Mouse (Mus musculus): ENCODE measurements around the gene Ncor2. TPM values are rescaled to one million over a fixed set of nuclear protein-coding genes. Genes with fewer than 3 reads are reported as not detected.
A peak's percentile ranks its signal among the peaks of the same experiment; 100 is the strongest.

Gene Ncor2
- total RNA-seq, 2 experiments from 2014 or later, result 183 to 200 TPM

DNA sequence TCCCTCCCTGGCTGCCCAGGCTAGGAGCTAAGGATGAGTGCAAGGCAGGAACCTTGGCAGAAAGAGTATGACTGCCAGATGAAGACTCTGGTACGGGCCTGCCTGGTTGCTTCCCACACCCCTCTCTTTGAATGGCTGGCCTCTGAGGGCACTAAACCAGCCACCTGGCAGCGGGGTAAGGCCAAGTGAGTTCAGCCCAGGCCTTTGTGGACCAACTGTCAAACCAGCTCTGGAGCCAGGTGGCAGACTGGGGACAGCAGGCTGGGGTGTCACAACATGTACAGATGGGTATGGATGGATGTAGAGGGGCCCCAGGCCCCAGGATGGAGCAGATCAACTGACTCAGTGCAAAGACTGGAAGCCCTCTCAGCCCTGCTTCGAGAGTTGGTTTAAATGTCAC is 164.0 kb downstream of the Ncor2 start:
- intact Hi-C loops (cut with DNase I), result loop anchor here (2.0 kb wide), 1 partner anchor 106 kb away; no protein-coding TSS in a partner anchor
- no peak for DNase-seq (ENCODE audit: low spot score in 2 of 2)

DNA sequence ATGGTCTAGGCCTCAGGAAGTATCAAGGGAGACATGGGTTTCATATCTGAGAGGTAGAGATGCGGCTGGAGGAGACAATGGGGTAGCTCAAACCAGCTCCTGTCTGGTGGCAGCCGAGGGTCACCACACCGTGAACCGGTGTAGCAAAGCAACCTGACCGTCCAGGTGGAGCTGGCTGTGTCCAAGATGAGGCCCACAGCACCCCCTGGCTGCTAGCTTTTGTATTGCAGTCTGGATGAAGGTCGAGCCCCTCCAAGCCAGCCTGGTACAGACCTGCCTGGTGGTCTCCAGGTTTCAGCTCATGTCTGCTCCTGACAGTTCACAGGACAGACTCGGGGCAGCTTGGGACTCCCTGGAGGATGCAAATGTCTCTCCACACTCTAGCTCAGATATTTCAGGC is 164.5 kb downstream of the Ncor2 start:
- intact Hi-C loops (cut with DNase I), result loop anchor here (1.0 to 2.0 kb wide), 2 partner anchors 70 to 106 kb away; no protein-coding TSS in a partner anchor
- peak; percentile 65 to 67 for DNase-seq (ENCODE audit: low spot score in 2 of 2)

DNA sequence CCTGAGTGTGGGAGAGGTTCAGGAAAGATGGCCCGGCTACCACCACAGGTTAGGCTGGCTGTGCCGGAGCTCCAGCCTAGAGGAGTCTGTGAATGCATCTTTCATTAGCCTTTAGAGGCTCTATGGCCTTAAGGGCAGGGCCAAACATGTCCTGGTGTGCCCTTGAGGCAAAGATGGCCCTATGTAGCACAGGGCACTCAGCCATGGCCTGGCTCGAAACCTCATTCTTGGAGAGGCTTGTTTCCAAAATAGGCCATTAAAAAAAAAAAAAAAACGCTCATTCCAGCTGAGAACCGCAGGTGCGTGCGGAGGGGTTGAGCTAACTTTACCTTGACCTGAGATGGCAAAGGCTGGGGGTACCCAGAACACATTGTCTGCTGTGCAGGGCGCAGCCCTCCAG is 167.4 kb downstream of the Ncor2 start:
- no peak for DNase-seq (ENCODE audit: low spot score in 2 of 2)
- intact Hi-C loops (cut with DNase I), result no loop called here

DNA sequence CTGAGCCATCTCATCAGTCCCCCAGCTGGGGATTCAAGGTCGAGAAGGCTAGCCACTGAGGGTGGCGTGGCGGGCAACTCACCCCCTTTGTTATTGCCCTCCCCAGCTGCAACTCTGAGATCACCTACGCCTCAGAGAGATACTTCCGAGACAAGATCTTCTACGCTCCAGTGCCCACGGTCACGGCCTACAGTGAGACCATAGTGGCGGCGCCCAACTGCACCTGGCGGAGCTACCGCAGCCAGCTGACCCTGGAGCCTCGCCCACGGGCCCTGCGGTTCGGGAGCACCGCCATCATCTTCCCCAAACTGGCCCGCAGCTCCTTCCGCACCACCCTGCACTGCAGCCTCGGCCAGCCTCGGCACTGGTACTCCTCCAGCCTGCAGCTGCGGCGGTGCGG is 167.9 kb downstream of the Ncor2 start:
- no peak for DNase-seq (ENCODE audit: low spot score in 2 of 2)
- intact Hi-C loops (cut with DNase I), result no loop called here

DNA sequence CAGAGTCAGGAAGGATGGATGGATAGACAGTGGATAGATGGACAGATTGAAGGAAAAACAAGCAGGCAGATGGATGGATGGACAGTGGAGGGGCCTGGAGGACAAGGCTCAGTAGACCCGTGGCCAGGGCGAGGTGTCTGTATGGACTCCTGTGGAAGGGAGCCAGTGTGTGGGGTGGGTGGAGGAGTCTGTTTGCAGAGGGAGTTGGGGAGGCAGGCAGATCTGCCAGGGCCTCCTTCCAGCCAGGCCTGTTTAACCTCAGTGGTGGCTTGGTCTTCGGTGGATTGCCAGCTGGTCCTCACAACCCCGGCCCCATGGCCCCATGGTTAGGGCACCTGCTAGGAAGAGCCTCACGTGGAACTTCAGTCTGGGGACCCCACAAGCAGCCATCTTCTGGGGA is 172.1 kb downstream of the Ncor2 start:
- no peak for DNase-seq (ENCODE audit: low spot score in 2 of 2)
- intact Hi-C loops (cut with DNase I), result no loop called here

DNA sequence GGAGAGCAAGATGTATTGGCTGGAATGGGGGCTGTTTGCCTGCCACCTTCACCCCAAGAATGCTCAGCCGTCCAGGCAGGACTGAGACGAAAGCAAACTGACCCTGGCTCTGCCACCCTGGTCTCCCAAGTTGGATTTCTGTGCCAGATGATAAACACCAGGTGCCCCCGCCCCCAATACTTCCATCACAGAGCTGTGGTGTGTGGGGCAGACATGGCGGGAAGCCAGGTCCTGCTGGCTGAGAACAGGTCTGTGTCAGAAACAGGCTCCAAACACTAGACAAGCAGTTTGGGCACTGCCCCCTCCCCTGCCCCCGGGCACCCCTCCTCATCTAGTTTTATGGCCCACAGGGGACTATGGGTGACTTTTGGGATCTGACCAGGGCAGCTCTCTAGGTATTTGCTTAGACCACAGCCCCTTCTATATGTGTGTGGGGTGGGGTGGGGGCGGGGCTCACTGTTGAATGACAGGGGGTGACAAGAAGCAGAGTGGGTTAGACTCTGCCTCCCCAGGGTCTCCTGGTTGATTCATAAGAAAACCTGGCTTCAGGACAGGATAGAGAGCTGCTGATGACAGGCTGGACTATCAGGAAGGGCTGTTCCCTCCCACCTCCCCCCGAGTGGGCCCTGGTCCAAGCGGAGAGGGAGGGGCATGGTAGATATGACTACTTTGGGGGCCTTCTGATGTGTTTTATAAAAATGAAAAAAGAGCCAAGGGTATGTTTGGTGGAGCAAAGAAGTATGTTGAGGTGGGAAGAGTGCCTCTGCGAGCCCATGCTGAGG is 173.0 kb downstream of the Ncor2 start:
- DNase-seq (ENCODE audit: low spot score in 2 of 2), result no peak
- intact Hi-C loops (cut with DNase I), result no loop called here

DNA sequence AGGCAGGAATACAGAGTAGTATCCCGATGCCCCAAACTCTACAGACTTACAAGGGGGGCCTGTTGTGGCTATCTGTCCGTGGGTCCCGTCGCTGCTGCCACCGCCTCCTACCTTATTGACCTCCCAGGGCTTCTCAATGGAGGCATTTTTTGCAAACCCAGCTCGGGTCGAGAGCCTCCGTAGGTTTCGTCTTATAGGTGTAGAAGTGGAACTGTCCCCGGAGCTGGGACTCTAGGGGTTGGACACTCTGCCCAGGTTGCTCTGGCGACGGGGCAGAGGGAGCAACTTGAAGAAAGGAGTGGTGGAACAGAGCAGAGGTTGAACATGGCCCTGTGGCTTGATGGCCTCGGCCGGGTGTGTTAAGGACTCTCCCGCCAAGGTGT is 175.2 kb downstream of the Ncor2 start:
- intact Hi-C loops (cut with DNase I), result no loop called here
- DNase-seq (ENCODE audit: low spot score in 2 of 2), result no peak

DNA sequence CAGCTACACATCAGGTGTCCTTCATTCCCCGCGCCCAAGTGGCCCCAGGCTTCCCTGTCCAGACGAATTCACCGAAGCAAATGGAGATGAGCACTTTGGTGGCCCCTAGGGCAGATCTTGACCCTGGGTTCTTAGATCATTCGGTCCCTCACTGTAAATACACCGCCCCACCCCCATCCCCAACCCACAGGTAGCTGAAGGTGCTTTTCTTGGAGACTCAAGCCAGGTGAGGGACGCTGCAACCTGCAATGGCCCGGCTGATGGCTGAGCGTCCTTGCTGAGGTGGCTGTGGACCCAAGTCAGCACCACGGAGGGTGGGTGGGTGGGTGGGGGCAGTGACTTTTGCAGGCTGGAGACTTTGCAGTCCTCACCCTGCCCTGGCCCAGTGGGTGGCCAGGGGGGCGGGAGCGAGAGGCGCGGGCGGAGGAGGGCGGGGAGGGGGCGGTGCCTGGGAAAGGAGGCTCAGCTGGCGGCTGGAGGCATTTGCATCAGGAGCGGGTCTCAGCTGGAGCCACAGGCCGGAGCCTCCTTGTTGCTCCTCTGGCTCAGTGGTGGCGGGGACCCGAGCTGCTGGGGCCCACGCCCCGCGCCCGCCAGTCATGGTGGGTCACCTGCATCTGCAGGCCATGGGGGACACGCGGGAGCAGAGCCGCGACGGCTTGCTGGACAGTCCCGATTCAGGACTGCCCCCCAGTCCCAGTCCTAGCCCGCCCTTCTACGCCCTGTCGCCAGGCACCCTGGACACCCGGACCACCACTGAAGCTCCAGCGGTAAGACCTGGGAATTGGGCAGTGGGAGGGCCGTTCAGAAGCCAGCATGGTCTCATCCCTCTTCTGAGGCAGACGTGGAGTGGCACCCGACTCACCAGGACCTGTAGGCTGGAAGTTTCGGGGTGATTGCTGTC is 175.8 kb downstream of the Ncor2 start, which contains the start of gene Rflna:
Rflna (plus strand) TSS at position 253 of the 904 bp plus-strand sequence.
- intact Hi-C loops (cut with DNase I), result no loop called here
- no peak for DNase-seq (ENCODE audit: low spot score in 2 of 2)

DNA sequence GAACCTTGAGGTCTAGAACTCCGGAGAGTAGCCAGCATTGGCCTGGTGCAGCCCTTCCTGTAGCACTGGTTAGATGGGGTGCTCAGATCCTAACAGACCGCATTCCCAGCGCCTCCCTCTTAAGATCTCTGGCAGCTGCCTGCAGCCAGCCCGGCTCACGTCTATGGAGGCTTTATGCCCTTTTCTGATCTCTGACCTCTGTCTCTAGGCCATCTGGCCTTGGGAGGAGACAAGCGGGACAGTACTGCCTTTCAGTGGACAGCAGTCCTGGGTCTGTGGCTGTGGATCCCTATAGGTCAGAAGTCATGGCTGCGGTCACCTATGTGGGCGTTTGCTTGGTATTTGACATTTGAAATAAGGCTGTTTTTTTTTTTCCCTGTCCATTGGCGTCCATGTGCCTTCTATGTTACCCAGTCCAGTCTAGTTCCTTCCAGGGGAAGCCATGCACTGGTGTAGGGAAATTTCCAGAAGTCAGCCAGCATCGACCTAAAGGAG is 178.2 kb downstream of the Ncor2 start:
- intact Hi-C loops (cut with DNase I), result no loop called here
- no peak for DNase-seq (ENCODE audit: low spot score in 2 of 2)

DNA sequence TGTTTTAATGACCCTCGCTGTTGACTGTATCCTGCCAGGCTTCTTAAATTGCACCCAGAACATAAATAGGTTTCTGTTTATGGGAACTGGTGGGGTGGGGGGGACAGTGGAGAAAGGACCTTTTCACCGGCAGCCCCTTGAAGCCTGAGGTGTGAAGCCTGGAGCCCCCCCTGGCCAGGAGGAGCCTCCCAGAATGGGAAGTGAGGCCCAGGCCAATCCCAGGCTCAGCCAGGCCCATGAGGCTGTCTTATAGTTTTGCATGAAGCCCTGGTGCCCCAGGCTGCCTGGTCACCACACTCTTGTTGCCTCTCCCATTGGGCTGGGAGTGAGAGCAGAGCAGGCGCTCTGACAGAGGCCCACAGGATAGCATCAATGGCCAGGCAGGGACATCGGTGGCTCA is 181.1 kb downstream of the Ncor2 start:
- intact Hi-C loops (cut with DNase I), result loop anchor here (10.0 kb wide), 1 partner anchor 193 kb away; no protein-coding TSS in a partner anchor

DNA sequence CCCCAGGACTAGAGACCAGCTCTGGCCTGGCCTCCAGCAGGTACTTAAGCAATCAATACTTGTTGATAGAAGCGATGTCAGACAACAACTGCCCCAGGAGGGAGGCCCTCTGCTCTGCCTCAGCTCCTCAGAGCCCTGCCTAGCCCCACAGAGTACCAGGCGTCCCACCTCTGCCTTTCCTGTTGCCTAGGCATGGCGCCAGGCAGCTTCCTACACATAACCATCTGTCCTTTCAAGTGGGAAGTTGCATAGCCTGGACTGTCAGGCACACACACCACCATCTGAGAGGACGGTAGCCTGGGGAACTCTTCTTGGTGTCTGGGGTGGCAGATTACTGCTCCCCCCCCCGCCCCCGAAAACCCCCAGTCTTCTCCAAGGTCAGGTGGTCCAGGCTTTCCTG is 182.2 kb downstream of the Ncor2 start:
- intact Hi-C loops (cut with DNase I), result loop anchor here (10.0 kb wide), 1 partner anchor 192 kb away; no protein-coding TSS in a partner anchor
- DNase-seq (ENCODE audit: low spot score in 2 of 2), result peak in 1 of 2 experiments; percentile 90

More for the DNA sequence above, 181.1 kb downstream of the Ncor2 start:
- DNase-seq (ENCODE audit: low spot score in 2 of 2), result no peak

DNA sequence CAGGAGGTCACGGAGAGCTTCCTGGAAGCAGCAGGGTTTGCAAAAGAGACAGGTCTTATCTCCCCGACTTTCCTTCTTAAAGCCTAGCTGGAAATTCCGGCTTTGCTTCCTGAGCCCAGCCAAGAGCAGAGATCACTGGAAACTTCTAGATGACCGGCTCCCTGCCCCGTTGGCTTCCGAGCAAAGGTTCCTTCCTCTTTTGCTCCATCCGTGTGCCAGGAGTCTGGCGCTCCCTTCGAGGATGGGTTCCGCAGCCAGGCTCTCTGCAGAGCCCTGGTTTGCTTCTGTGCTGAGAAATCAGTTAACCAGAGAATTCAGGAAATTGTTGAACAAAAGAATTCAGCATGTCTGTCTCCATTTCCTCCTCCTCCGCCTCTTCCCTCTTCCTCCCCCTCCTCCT is 186.1 kb downstream of the Ncor2 start:
- DNase-seq (ENCODE audit: low spot score in 2 of 2), result no peak
- intact Hi-C loops (cut with DNase I), result loop anchor here (10.0 kb wide), 1 partner anchor 188 kb away; no protein-coding TSS in a partner anchor

DNA sequence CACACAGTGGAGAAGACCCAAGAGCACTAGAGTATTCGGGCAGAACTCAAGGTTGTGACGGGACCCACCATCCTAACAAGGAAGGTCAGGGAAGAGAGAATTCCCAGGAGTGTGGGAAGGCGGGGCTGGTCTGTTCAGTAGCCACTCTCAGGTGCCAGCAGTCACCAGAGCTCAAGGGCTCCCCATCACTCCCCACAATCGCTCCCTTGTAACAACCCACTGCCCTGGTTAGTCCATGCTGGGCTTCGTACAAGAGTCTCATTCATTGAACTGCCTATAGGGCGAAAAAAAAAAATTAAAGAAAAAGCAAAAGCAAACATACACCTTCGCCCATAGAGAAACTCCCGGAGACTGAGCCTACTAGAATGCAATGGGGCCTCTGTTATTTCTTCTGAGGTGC is 186.7 kb downstream of the Ncor2 start:
- DNase-seq (ENCODE audit: low spot score in 2 of 2), result no peak
- intact Hi-C loops (cut with DNase I), result loop anchor here (10.0 kb wide), 1 partner anchor 188 kb away; no protein-coding TSS in a partner anchor

DNA sequence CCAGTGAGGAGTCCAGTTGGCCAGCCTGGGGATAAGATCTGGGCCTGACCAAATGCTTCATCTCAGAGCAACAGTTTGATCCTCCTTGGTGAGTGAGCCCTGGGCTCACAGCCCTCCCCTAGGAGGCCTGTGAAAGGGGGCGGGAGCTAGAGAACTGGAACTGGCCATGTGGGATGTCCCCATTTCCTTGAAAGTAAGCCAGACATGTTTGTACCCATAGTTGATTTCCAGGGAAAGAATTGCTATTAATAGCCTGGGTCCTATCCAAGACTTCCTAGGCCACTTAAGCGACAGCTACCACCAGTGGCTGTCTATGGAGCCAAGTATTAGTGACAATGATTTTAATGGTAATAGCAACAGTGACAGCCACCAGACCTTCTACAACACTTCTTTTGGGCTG is 189.3 kb downstream of the Ncor2 start:
- intact Hi-C loops (cut with DNase I), result loop anchor here (10.0 kb wide), 1 partner anchor 185 kb away; no protein-coding TSS in a partner anchor
- no peak for DNase-seq (ENCODE audit: low spot score in 2 of 2)

DNA sequence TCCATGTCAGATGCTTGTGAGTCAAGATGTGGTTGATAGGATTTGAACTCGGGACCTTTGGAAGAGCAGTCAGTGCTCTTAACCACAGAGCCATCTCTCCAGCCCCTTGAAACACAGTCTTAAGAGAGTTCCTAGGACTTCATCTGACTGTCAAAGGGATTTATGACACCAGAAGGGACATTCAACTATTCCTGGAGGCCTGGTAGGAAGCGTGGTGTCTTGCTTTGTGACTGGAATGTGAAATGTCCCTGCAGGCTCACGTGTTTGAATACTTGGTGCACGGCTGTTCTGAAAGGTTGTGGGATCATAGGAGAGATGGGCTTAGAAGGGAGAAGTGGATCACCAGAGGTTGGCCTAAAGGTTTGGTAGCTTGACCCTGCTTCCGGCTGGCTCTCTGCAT is 192.4 kb downstream of the Ncor2 start:
- DNase-seq (ENCODE audit: low spot score in 2 of 2), result no peak
- intact Hi-C loops (cut with DNase I), result no loop called here

DNA sequence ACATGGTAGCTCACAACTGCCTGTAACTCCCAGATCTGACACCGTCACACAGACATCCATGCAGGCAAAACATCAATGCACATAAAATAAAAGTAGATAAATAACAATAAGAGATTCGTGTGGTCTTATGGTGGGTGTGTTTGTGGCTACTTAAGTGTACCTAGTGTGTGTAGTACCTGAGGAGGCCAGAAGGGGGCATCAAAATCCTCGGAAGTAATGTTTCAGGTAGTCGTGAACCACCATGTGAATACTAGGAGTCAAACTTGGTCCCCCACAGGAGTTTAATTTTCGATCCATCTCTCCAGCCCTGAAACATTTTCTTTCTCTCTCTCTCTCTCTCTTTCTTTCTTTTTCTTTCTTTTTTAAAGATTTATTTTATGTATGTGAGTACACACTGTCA is 192.8 kb downstream of the Ncor2 start:
- DNase-seq (ENCODE audit: low spot score in 2 of 2), result no peak
- intact Hi-C loops (cut with DNase I), result no loop called here

DNA sequence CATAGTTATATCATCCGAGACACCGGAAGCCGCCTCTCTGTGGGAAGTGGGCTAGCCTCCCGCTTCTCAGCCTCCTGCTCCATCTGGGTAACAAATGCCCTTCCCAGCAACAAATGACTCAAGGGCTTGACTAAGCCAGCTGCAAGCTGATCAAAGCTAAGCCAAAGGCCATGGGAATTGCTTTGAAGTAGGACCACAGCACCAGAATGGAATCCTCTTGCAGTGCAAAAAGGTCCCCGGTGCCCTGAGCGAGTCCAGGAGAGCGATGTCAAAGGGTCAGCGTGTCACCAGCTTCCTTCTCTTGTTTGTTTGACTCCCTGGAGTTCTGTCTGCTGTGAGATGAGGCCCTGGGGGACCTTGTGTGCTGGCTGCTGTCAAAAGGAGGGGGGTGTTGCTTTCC is 209.2 kb downstream of the Ncor2 start:
- intact Hi-C loops (cut with DNase I), result no loop called here
- no peak for DNase-seq (ENCODE audit: low spot score in 2 of 2)
